Mouse (Mus musculus) liver, postnatal 0 days (tissue): ENCODE results near the gene Zfhx3.

Experiments
- CTCF ChIP-seq: sonication (generic); IDR thresholded peaks from 2 replicates; pipeline ENCODE4 v1.5.1; 2016; ENCODE audit warnings: antibody characterized with exemption, low read depth
- EP300 ChIP-seq: IDR thresholded peaks from 2 replicates; pipeline ENCODE4 v1.6.1; 2016; ENCODE audit warnings: antibody characterized with exemption, low read depth, mild to moderate bottlenecking

DNA sequence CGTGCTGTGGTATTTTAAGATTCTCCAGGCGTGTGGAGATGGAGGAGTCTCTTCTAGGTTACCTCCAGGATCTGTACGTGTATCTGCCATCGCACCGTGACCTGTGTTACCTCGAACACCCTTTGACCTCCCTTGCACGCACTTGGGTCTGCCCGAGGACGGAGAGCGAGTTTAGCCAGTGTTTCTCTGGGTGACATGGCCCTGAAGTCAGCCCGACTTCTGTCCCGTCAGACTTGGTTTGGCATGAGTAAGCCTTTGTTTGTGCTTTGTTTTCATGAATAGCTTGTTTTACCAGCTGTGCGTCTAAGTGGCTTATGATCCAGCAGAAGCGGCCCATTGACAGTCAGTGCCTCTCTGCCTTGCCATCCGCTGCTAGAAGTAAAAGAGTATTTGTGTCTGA is 961.1 kb downstream of the Zfhx3 start:
- TF ChIP-seq EP300, result no peak
- TF ChIP-seq CTCF, result no peak
